Mouse (Mus musculus) stomach, postnatal 0 days (tissue): ENCODE measurements around the gene Ntn1.

Experiments used
- CTCF ChIP-seq: IDR thresholded peaks from 2 replicates; pipeline ENCODE4 v1.5.1; 2016; ENCODE audit warnings: antibody characterized with exemption, low read depth, mild to moderate bottlenecking, moderate library complexity
- EP300 ChIP-seq: optimal IDR thresholded peaks from 2 replicates; pipeline ENCODE3; 2016; ENCODE audit warnings: antibody characterized with exemption

- TF ChIP-seq CTCF: no peak
- no peak for TF ChIP-seq EP300
Observed at GRCm38 (mm10) chr11:68210714-68211113, 189.9 kb downstream of the Ntn1 start.
